Mouse (Mus musculus) thymus, postnatal 10 days (tissue): ENCODE data around the gene Dnajb1.

Source experiments
- DNase-seq, 2 experiments: peaks; one replicate each; pipeline ENCODE4 v3.0.0; 2021; ENCODE audit warnings: low spot score in 2 of 2

Dnajb1 gene

GRCm38 (mm10) chr8:83607661-83608397 lies at the start of gene Dnajb1, which contains the start of gene Tecr:
TSS of gene Dnajb1 (plus strand) at chr8:83608193.
TSS of gene Tecr (minus strand) at chr8:83607971.
- peak; percentile 100 for DNase-seq

- no peak for DNase-seq
Observed at GRCm38 (mm10) chr8:83562669-83563068, 45.3 kb upstream of the Dnajb1 start.

GRCm38 (mm10) chr8:83563246-83563645 lies 44.7 kb upstream of the Dnajb1 start:
- DNase-seq: no peak

GRCm38 (mm10) chr8:83565731-83566375 lies 42.1 kb upstream of the Dnajb1 start:
- DNase-seq: peak in 1 of 2 experiments; percentile 19

GRCm38 (mm10) chr8:83566469-83567395 lies 41.3 kb upstream of the Dnajb1 start, which contains the start of gene Ndufb7:
TSS of gene Ndufb7 (plus strand) at chr8:83566671.
- peak; percentile 91 to 97 for DNase-seq

GRCm38 (mm10) chr8:83567668-83568067 lies 40.3 kb upstream of the Dnajb1 start:
- peak in 1 of 2 experiments; percentile 2 for DNase-seq

- DNase-seq: peak in 1 of 2 experiments; percentile 3
Observed at GRCm38 (mm10) chr8:83568128-83568527, 39.9 kb upstream of the Dnajb1 start.

GRCm38 (mm10) chr8:83568755-83569154 lies 39.2 kb upstream of the Dnajb1 start:
- DNase-seq: peak in 1 of 2 experiments; percentile 2

GRCm38 (mm10) chr8:83569165-83569564 lies 38.8 kb upstream of the Dnajb1 start:
- peak in 1 of 2 experiments; percentile 2 for DNase-seq

- peak in 1 of 2 experiments; percentile 2 for DNase-seq
Observed at GRCm38 (mm10) chr8:83570272-83571000, 37.6 kb upstream of the Dnajb1 start.

- DNase-seq: peak in 1 of 2 experiments; percentile 2
Observed at GRCm38 (mm10) chr8:83571001-83571340, 37.0 kb upstream of the Dnajb1 start.

- peak in 1 of 2 experiments; percentile 2 for DNase-seq
Observed at GRCm38 (mm10) chr8:83571791-83572190, 36.2 kb upstream of the Dnajb1 start.

- peak in 1 of 2 experiments; percentile 3 for DNase-seq
Observed at GRCm38 (mm10) chr8:83572246-83572812, 35.7 kb upstream of the Dnajb1 start.

GRCm38 (mm10) chr8:83573140-83573875 lies 34.7 kb upstream of the Dnajb1 start:
- peak; percentile 58 for DNase-seq

GRCm38 (mm10) chr8:83574631-83575315 lies 33.2 kb upstream of the Dnajb1 start:
- peak in 1 of 2 experiments; percentile 2 for DNase-seq

GRCm38 (mm10) chr8:83575561-83576515 lies 32.2 kb upstream of the Dnajb1 start:
- peak in 1 of 2 experiments; percentile 2 for DNase-seq

- DNase-seq: no peak
Observed at GRCm38 (mm10) chr8:83576516-83576895, 31.5 kb upstream of the Dnajb1 start.

- DNase-seq: peak in 1 of 2 experiments; percentile 2
Observed at GRCm38 (mm10) chr8:83576921-83577320, 31.1 kb upstream of the Dnajb1 start.
